Comparison of ENCODE assay signal across 9 mouse cellular contexts in genomic region chr6:144962013-144962354, GRCm38 (mm10).
DNase-seq lines count a peak whose midpoint lies in the region; ATAC-seq and TF ChIP-seq lines count a peak whose summit lies in the region.
"Had no signal": no experiment of that assay in that cellular context is flagged by ENCODE, and none has a peak within 500 bp of the region (broad histone marks: within the 10 kb centered on the region; RNA-seq: fewer than 3 reads in every experiment).

No protein-coding gene starts in this region.

- no peak overlapping the region for H3K27ac ChIP-seq in layer of hippocampus, adult 2 months
- no peak overlapping the region for H3K27ac ChIP-seq in midbrain, embryonic 15.5 days
- H3K27ac ChIP-seq in cerebellum, adult 2 months (ENCODE audit: insufficient read depth, low read length), result no peak overlapping the region
- H3K27ac ChIP-seq in liver, embryonic 12.5 days, result no peak overlapping the region

- H3K9ac ChIP-seq in midbrain, embryonic 15.5 days, result no peak overlapping the region
- no peak overlapping the region for H3K9ac ChIP-seq in liver, embryonic 12.5 days

- no peaks in the 10 kb centered on the region for H3K27me3 ChIP-seq in midbrain, embryonic 15.5 days (replicated peaks)
- no peaks in the 10 kb centered on the region; the same call in 1 of the 2 replicates for H3K27me3 ChIP-seq in cerebellum, adult 2 months (ENCODE audit: control insufficient read depth, insufficient read depth, low read length)
- H3K27me3 ChIP-seq in liver, embryonic 12.5 days (replicated peaks), result no peaks in the 10 kb centered on the region

- peak; percentile 58 for TF ChIP-seq CTCF in layer of hippocampus, adult 2 months (conservative IDR thresholded peaks at IDR 0.05)
- no peak for TF ChIP-seq CTCF in cerebellum, adult 2 months (IDR thresholded peaks at IDR 0.05; ENCODE audit: borderline replicate concordance, insufficient read depth, low read depth, low read length)

- ATAC-seq in midbrain, embryonic 15.5 days (replicated peaks), result peak; percentile 43
- ATAC-seq in liver, embryonic 12.5 days, result no peak

- no peak overlapping the region for H3K4me3 ChIP-seq in layer of hippocampus, adult 2 months
- H3K4me3 ChIP-seq in midbrain, embryonic 15.5 days, result no peak overlapping the region
- H3K4me3 ChIP-seq in cerebellum, adult 2 months (replicated peaks; ENCODE audit: insufficient read depth, low read depth, low read length), result no peak overlapping the region
- no peak overlapping the region for H3K4me3 ChIP-seq in liver, embryonic 12.5 days
- H3K4me3 ChIP-seq: megakaryocyte, embryonic 14.5 days had no signal

- H3K4me2 ChIP-seq in midbrain, embryonic 15.5 days, result peak overlapping the region; percentile 35; the same call in 1 of the 2 replicates
- H3K4me2 ChIP-seq in liver, embryonic 12.5 days, result no peak overlapping the region

- WGBS in midbrain, embryonic 15.5 days, result 78% methylated on average over 4 of the region's 4 CpGs
- WGBS in cerebellum, adult 2 months, result 72% methylated on average over 4 of the region's 4 CpGs
- WGBS in liver, embryonic 12.5 days (ENCODE audit: insufficient replicate concordance), result 59% methylated on average over 4 of the region's 4 CpGs

- no peaks in the 10 kb centered on the region for H3K36me3 ChIP-seq in midbrain, embryonic 15.5 days (replicated peaks)
- H3K36me3 ChIP-seq in liver, embryonic 12.5 days, result no peaks in the 10 kb centered on the region

- no peaks in the 10 kb centered on the region for H3K4me1 ChIP-seq in midbrain, embryonic 15.5 days
- no peaks in the 10 kb centered on the region for H3K4me1 ChIP-seq in cerebellum, adult 2 months (ENCODE audit: control insufficient read depth, insufficient read depth, low read length)
- H3K4me1 ChIP-seq in liver, embryonic 12.5 days, result no peaks in the 10 kb centered on the region
- H3K4me1 ChIP-seq: megakaryocyte, embryonic 14.5 days had no signal

- H3K9me3 ChIP-seq in midbrain, embryonic 15.5 days, result no peaks in the 10 kb centered on the region
- H3K9me3 ChIP-seq in liver, embryonic 12.5 days (replicated peaks), result no peaks in the 10 kb centered on the region

- no peak for TF ChIP-seq POLR2A in cerebellum, adult 2 months (IDR thresholded peaks at IDR 0.05; ENCODE audit: borderline replicate concordance, insufficient read depth, low read length)

- no peak for DNase-seq in layer of hippocampus, adult 2 months (ENCODE audit: low spot score in 2 of 2)
- DNase-seq in layer of hippocampus, postnatal 14 days (ENCODE audit: low spot score in 2 of 2), result no peak
- peak; percentile 7 to 30 for DNase-seq in B cell, adult 2 months
- peak; percentile 40 for DNase-seq in CD4-positive, CD25-positive, alpha-beta regulatory T cell, adult 2 months (ENCODE audit: low read depth, low spot score)
- no peak for DNase-seq in cerebellum, adult 2 months
- DNase-seq: gastrocnemius, postnatal 14 days had no signal

Comparison
In these comparisons a context has a peak if more than half of its experiments do, and no peak if none do; other contexts are left out.
1. DNase-seq: peak in B cell, adult 2 months (2 of 2) and CD4-positive, CD25-positive, alpha-beta regulatory T cell, adult 2 months (single experiment); none in layer of hippocampus, adult 2 months (0 of 2), layer of hippocampus, postnatal 14 days (0 of 2) and cerebellum, adult 2 months (0 of 2).